Mouse (Mus musculus) layer of hippocampus, postnatal 10 days (tissue): ENCODE results near the gene Tnr. TPM values are rescaled to one million over a fixed set of nuclear protein-coding genes. Genes with fewer than 3 reads are reported as not detected.

Experiments used
- DNase-seq, 2 experiments: peaks; one replicate each; pipeline ENCODE4 v3.0.0; 2021; ENCODE audit warnings: low spot score in 2 of 2
- total RNA-seq, 2 experiments: library from RNA; stranded (reverse); gene quantifications; 2 replicates each; pipeline ENCODE4 v1.2.3; 2021

Tnr gene
- total RNA-seq, 2 experiments from 2014 or later = 104 to 113 TPM

DNA sequence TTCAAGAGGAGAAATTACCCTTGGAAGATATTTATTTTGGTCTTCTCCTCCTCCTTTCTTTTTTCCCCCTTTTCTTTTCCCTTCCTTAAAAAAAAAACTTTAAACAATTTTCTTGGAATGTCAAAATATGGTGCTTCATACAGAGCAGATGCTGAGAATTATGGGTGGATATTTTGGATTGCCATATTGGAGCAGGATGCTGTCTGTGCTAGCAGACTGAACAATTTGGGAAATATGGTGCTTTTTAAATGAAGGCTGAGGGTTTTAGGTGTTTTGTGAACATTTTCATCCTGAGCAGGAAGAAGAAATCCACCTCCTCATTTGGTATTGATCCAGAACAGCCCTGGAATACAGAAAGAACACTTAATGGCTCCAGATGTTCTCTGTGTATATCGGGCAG, 41.6 kb downstream of the Tnr start:
- no peak for DNase-seq

- DNase-seq = no peak
Observed at GRCm38 (mm10) chr1:159566046-159566445, 42.5 kb downstream of the Tnr start.

DNA sequence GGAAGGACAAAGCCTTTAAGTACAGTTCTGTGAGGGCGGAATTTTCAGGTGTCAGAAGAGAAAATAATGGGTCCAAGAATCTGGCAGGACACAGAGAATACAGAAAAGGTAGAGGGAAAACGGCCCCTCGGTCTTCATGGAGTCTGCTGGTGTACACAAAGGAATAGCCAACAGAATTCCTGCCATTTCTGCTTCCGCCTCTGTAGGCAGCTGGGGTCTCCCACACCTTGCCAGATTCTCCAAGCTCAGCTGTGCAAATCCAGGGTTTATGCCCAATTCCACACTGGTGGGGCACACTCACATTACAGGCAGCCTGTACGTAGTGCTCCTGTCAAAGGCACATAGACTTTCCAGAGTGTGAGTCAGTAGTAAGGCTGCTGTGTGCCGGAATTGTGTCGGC, 43.6 kb downstream of the Tnr start:
- DNase-seq = no peak

- DNase-seq = no peak
Observed at GRCm38 (mm10) chr1:159570270-159570669, 46.7 kb downstream of the Tnr start.

- DNase-seq = no peak
Observed at GRCm38 (mm10) chr1:159570831-159571230, 47.3 kb downstream of the Tnr start.

- DNase-seq = no peak
Observed at GRCm38 (mm10) chr1:159571951-159572350, 48.4 kb downstream of the Tnr start.

GRCm38 (mm10) chr1:159573116-159573515, 49.5 kb downstream of the Tnr start:
- DNase-seq = no peak

- no peak for DNase-seq
Observed at GRCm38 (mm10) chr1:159574661-159575060, 51.1 kb downstream of the Tnr start.

DNA sequence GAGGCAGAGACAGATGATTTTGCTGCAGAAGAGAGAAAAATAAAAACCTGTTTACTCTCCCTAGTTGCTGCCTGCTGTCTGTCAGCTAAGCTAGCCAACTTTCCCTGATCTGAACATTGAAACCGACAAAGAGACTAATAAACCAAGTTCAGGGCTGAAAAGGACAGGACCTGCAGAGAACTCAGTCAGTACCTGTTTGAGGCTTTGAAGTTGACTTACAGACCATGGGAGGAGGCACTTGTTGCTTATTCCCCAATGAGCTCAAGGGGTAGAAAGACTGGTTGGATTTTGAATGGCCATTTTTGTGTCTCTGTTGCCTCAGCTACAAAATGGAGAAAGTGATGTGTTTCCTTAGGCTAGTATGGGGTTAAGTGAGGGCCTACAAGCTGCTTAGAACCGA, 52.7 kb downstream of the Tnr start:
- no peak for DNase-seq

GRCm38 (mm10) chr1:159578391-159578790, 54.8 kb downstream of the Tnr start:
- DNase-seq = no peak

DNA sequence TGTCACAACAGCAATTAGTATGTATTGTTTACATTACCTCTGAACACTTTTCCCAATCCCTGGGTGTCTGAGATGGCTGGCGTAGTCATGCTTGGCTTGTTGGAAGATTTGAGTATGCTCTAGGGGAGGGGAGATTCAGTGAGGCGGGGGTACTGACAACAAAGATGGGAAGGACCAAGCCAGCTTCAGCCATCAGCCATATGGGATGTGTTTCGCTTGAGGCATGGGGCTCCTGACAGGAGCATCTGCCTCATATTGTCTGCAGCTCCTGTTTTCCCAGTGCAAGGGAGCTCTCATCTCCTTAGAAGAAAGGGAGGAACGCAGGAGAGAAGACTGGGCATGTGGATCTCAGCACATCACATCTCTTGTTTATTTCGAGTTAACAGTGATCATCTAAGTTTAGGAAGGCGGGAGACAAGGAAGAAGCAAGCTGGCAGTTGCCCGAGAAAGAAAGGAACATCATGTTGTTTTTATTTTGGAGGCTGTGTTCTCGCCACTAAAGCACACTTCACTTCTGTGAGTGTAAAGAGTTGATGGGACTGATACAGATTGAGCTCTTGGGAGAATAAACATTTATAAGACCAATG, 56.9 kb downstream of the Tnr start:
- DNase-seq = no peak

DNA sequence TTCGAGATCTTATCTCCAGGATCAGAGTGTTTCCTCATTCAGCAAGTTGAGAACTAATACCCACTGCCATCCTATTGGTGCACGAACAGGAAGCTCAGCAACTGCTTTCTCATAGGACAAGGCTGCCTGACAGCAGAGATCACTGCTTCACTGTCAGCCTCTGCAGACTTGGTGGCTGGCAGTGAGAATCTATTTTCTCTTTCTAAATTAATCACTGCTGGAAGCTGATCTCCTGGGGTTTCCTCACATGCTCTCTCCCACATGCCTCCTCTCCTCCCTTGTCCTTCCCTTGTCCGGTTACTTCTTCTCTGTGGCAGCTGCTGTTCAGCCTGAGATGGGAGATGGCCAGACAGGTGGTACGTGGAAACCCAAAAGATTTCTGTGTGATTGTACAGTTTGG, 60.3 kb downstream of the Tnr start:
- no peak for DNase-seq

DNA sequence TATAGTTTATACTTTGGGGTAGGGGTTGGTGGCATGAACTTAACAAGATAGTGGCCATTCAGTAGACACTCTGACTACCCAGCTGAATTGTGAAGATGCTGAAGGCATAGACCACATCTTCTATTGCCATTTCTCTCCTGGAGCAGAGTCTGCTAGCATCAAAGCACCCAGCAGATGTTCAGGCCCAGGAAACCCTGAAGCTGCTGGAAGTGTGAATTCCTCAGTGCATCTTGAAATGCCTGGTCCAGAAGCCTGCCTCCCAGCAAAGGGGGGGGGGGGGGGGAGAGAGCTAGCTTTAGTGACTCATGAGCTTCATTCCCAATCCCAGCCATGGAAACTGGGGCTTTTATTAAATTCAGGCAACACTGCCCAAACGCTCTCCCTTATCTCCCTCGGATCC, 65.2 kb downstream of the Tnr start:
- DNase-seq = no peak

DNA sequence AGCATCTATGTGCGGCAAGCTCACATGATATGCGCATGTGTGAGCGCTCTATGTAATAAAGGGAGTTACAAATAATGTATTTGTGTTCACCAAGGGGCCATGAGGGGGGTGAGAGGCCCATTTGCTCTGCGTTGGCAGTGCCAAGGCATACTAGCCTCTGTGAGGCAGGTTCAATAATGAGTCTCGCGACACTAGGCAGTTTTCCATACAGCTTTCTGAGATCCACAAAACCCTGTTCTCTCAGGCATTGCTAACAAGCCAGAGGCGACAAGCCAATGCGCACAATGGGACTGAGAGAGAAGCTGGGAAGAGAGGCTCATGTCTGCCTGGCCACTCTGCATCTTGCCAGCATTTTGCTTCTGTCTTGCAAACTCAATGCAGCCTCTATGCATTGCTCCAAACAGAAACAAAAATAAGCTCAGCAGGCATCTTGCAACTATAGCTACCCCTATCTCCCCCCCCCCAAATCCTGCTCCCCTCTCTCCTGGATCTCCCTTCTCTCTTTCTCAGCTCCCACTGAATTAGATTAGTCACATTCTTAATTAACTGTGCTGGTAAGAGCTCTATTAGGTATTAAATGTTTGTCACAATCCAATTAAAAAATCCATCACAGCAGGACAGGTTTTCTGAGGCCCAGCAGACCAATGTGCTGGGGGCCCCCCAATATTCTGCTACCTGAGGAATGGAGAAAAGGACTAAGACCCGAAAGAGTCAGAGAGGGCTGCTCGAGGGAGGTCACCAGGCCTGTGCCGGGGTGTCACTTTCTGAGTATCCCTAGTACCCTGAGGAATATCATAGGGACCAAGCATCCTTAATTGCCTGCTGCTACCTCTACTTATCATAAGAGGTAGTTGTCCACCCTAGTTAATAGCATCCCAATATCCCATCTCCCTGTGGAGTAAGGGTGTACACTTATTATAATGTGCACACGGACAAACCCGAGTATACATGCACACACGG, 70.8 kb downstream of the Tnr start:
- peak in 1 of 2 experiments; percentile 55 for DNase-seq

GRCm38 (mm10) chr1:159595729-159596128, 72.2 kb downstream of the Tnr start:
- no peak for DNase-seq

GRCm38 (mm10) chr1:159596640-159597039, 73.1 kb downstream of the Tnr start:
- DNase-seq = no peak

GRCm38 (mm10) chr1:159613561-159613960, 90.0 kb downstream of the Tnr start:
- DNase-seq = no peak

DNA sequence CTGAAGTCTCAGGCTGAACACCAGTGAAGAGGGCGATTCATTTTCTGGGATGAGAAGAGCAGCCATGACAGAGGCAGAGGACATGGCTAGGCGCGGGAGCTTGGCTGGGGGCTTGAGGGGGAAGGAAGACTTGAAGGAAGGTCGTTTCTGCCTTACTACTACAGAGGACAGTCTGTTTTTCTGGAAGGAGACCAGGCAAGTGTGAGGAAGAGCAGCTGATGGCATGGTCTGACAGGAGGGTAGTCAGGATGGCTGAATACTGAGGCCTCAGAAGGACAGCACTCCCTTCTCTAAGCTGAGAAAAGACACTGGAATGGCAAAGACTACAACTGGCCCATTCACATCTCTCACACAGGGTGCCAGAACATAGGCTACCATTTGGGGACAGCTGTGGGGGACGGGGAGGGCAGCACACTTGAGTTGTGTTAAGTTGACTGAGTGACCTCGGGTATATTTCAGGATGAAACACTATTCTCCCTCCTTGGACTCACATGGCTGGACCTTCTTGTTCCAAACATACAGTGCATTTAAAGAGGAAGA, 90.6 kb downstream of the Tnr start:
- peak in 1 of 2 experiments; percentile 32 for DNase-seq

- DNase-seq = peak; percentile 44 to 49
Observed at GRCm38 (mm10) chr1:159614644-159615431, 91.3 kb downstream of the Tnr start.

- DNase-seq = no peak
Observed at GRCm38 (mm10) chr1:159615686-159616085, 92.1 kb downstream of the Tnr start.

DNA sequence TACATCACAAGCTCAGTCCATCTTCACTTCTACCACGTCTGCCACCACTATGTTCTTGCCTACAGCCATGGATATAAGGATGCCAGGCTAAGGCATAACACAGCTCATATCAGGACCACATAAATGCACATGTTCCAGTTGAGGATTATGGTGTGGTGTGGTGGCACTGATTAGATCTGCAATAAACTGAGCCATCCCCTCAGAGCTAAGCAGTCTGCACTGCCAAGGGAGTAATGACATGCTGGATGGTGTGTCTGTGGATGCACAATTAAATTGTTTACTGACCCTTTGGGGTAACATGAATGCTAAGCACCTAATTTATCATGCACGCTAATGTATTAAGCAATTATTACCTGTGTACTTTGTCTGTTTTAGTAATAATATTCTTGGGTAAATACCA, 95.6 kb downstream of the Tnr start:
- DNase-seq = no peak

DNA sequence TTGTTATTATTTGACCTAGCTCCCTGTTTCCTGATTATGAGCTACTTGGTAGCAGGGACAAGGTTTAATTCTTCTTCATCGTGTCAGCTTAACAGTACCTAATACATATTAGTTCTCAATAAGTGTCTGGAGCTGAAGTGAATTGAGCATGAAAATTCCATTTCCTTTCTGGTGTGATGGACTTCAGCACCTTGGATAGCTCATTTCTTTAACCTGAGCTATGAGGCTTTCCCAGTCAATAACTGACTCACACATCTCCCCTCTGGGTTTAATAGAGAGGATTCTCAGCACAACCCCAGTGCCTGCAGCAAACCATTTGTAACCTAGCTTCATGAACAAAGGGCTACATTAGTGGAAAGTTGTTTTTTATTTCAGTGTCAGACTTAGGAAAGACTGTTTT, 97.8 kb downstream of the Tnr start:
- DNase-seq = no peak
